Mouse (Mus musculus): ENCODE measurements at regions not wholly inside any gene's neighbourhood (a gene's known extent, or its start where the extent isn't known, plus 50 kb on each side); places are given as distances from the start of the nearest gene placed in this dataset.

GRCm38 (mm10) chr4:124395966-124396395 lies 214.6 kb downstream of the 3100002H09Rik start:
- no peak overlapping the region for H3K27ac ChIP-seq (replicated peaks; ENCODE audit: low read depth, low read length)
- 79% methylated on average over 7 of the region's 7 CpGs for WGBS
- no peak overlapping the region for H3K4me2 ChIP-seq (ENCODE audit: low read length)
- ATAC-seq (ENCODE audit: low FRiP score, low TSS enrichment) (no peak), DNase-seq (no peak)
- no peaks in the 10 kb centered on the region for H3K27me3 ChIP-seq (ENCODE audit: control insufficient read depth, insufficient read depth, low read length)
- no peaks in the 10 kb centered on the region for H3K36me3 ChIP-seq (ENCODE audit: control insufficient read depth, insufficient read depth, low read length)
- H3K4me3 ChIP-seq (replicated peaks; ENCODE audit: low read depth, low read length): no peak overlapping the region
- H3K4me1 ChIP-seq (ENCODE audit: control insufficient read depth, insufficient read depth, low read length): peaks cover 12% of the 10 kb centered on the region
- no peaks in the 10 kb centered on the region for H3K9me3 ChIP-seq (ENCODE audit: control insufficient read depth, low read length)
- H3K9ac ChIP-seq (replicated peaks; ENCODE audit: low read length): no peak overlapping the region

- Histone ChIP-seq H3K9ac (replicated peaks; ENCODE audit: low read length) (no peak overlapping the region), H3K36me3 (ENCODE audit: control insufficient read depth, insufficient read depth, low read length) (no peaks in the 10 kb centered on the region), H3K4me3 (replicated peaks; ENCODE audit: low read depth, low read length) (no peak overlapping the region), H3K4me1 (ENCODE audit: control insufficient read depth, insufficient read depth, low read length) (peaks cover 6% of the 10 kb centered on the region), H3K4me2 (ENCODE audit: low read length) (no peak overlapping the region), H3K27ac (replicated peaks; ENCODE audit: low read depth, low read length) (no peak overlapping the region), H3K9me3 (ENCODE audit: control insufficient read depth, low read length) (no peaks in the 10 kb centered on the region), H3K27me3 (ENCODE audit: control insufficient read depth, insufficient read depth, low read length) (no peaks in the 10 kb centered on the region)
- DNase-seq: no peak
- no peak for ATAC-seq (ENCODE audit: low FRiP score, low TSS enrichment)
- 70% methylated on average over 14 of the region's 14 CpGs for WGBS
These were observed 215.3 kb downstream of the 3100002H09Rik start for GRCm38 (mm10) chr4:124395069-124395965.

- Histone ChIP-seq H3K27ac (replicated peaks; ENCODE audit: low read depth, low read length) (no peak overlapping the region), H3K9me3 (ENCODE audit: control insufficient read depth, low read length) (no peaks in the 10 kb centered on the region), H3K27me3 (ENCODE audit: control insufficient read depth, insufficient read depth, low read length) (no peaks in the 10 kb centered on the region), H3K36me3 (ENCODE audit: control insufficient read depth, insufficient read depth, low read length) (no peaks in the 10 kb centered on the region), H3K4me1 (ENCODE audit: control insufficient read depth, insufficient read depth, low read length) (peaks cover 3% of the 10 kb centered on the region; the same call in 1 of the 2 replicates), H3K9ac (replicated peaks; ENCODE audit: low read length) (no peak overlapping the region), H3K4me2 (ENCODE audit: low read length) (no peak overlapping the region), H3K4me3 (replicated peaks; ENCODE audit: low read depth, low read length) (no peak overlapping the region)
- DNase-seq (no peak), ATAC-seq (ENCODE audit: low FRiP score, low TSS enrichment) (no peak)
- WGBS: 72% methylated on average over 10 of the region's 10 CpGs
These were observed 217.0 kb downstream of the 3100002H09Rik start for GRCm38 (mm10) chr4:124393595-124393994.

GRCm38 (mm10) chr4:124389067-124389466 lies 221.5 kb downstream of the 3100002H09Rik start:
- WGBS: 57% methylated on average over 10 of the region's 10 CpGs

GRCm38 (mm10) chr4:124385106-124386055 lies 225.2 kb downstream of the 3100002H09Rik start:
- no peak overlapping the region for H3K4me3 ChIP-seq (replicated peaks; ENCODE audit: low read depth, low read length)
- H3K9me3 ChIP-seq (ENCODE audit: control insufficient read depth, low read length): no peaks in the 10 kb centered on the region
- no peak overlapping the region for H3K4me2 ChIP-seq (ENCODE audit: low read length)
- 42% methylated on average over 11 of the region's 11 CpGs for WGBS
- no peak for ATAC-seq (ENCODE audit: low FRiP score, low TSS enrichment)
- no peak overlapping the region for H3K27ac ChIP-seq (replicated peaks; ENCODE audit: low read depth, low read length)
- no peak overlapping the region for H3K9ac ChIP-seq (replicated peaks; ENCODE audit: low read length)
- 0 out of 2 replicates have a peak, but pooled peaks cover 4% of the 10 kb centered on the region for H3K27me3 ChIP-seq (ENCODE audit: control insufficient read depth, insufficient read depth, low read length)
- no peaks in the 10 kb centered on the region for H3K36me3 ChIP-seq (ENCODE audit: control insufficient read depth, insufficient read depth, low read length)
- no peaks in the 10 kb centered on the region for H3K4me1 ChIP-seq (ENCODE audit: control insufficient read depth, insufficient read depth, low read length)
- no peak for DNase-seq

More at GRCm38 (mm10) chr4:124389067-124389466, 221.5 kb downstream of the 3100002H09Rik start:
- Histone ChIP-seq H3K36me3 (ENCODE audit: control insufficient read depth, insufficient read depth, low read length) (no peaks in the 10 kb centered on the region), H3K27me3 (ENCODE audit: control insufficient read depth, insufficient read depth, low read length) (0 out of 2 replicates have a peak, but pooled peaks cover 4% of the 10 kb centered on the region), H3K9ac (replicated peaks; ENCODE audit: low read length) (no peak overlapping the region), H3K27ac (replicated peaks; ENCODE audit: low read depth, low read length) (no peak overlapping the region), H3K4me1 (ENCODE audit: control insufficient read depth, insufficient read depth, low read length) (no peaks in the 10 kb centered on the region), H3K4me3 (replicated peaks; ENCODE audit: low read depth, low read length) (no peak overlapping the region), H3K9me3 (ENCODE audit: control insufficient read depth, low read length) (no peaks in the 10 kb centered on the region), H3K4me2 (ENCODE audit: low read length) (no peak overlapping the region)
- peak; percentile 58 for DNase-seq
- ATAC-seq (ENCODE audit: low FRiP score, low TSS enrichment): no peak

GRCm38 (mm10) chr4:124376504-124376903 lies 234.1 kb downstream of the 3100002H09Rik start:
- no peak overlapping the region for H3K27ac ChIP-seq (replicated peaks; ENCODE audit: low read depth, low read length)
- DNase-seq (no peak), ATAC-seq (ENCODE audit: low FRiP score, low TSS enrichment) (no peak)
- no peak overlapping the region for H3K9ac ChIP-seq (replicated peaks; ENCODE audit: low read length)
- no peaks in the 10 kb centered on the region; the same call in 1 of the 2 replicates for H3K27me3 ChIP-seq (ENCODE audit: control insufficient read depth, insufficient read depth, low read length)
- H3K36me3 ChIP-seq (ENCODE audit: control insufficient read depth, insufficient read depth, low read length): no peaks in the 10 kb centered on the region
- peaks cover 7% of the 10 kb centered on the region for H3K4me1 ChIP-seq (ENCODE audit: control insufficient read depth, insufficient read depth, low read length)
- 59% methylated on average over 5 of the region's 5 CpGs for WGBS
- H3K9me3 ChIP-seq (ENCODE audit: control insufficient read depth, low read length): no peaks in the 10 kb centered on the region
- H3K4me3 ChIP-seq (replicated peaks; ENCODE audit: low read depth, low read length): no peak overlapping the region
- H3K4me2 ChIP-seq (ENCODE audit: low read length): no peak overlapping the region

GRCm38 (mm10) chr4:124375581-124375980 lies 235.0 kb downstream of the 3100002H09Rik start:
- no peak; the same call in 1 of the 2 replicates for ATAC-seq (ENCODE audit: low FRiP score, low TSS enrichment)

GRCm38 (mm10) chr4:124368831-124369230 lies 241.8 kb downstream of the 3100002H09Rik start:
- no peak for DNase-seq
- H3K36me3 ChIP-seq (ENCODE audit: control insufficient read depth, insufficient read depth, low read length): no peaks in the 10 kb centered on the region
- no peak overlapping the region for H3K4me3 ChIP-seq (replicated peaks; ENCODE audit: low read depth, low read length)
- H3K27me3 ChIP-seq (ENCODE audit: control insufficient read depth, insufficient read depth, low read length): no peaks in the 10 kb centered on the region
- no peak overlapping the region for H3K9ac ChIP-seq (replicated peaks; ENCODE audit: low read length)
- H3K4me1 ChIP-seq (ENCODE audit: control insufficient read depth, insufficient read depth, low read length): no peaks in the 10 kb centered on the region
- H3K27ac ChIP-seq (replicated peaks; ENCODE audit: low read depth, low read length): no peak overlapping the region
- no peaks in the 10 kb centered on the region for H3K9me3 ChIP-seq (ENCODE audit: control insufficient read depth, low read length)
- no peak overlapping the region for H3K4me2 ChIP-seq (ENCODE audit: low read length)
- WGBS: 83% methylated on average over 3 of the region's 3 CpGs
- no peak for ATAC-seq (ENCODE audit: low FRiP score, low TSS enrichment)

More at GRCm38 (mm10) chr4:124375581-124375980, 235.0 kb downstream of the 3100002H09Rik start:
- Histone ChIP-seq H3K9me3 (ENCODE audit: control insufficient read depth, low read length) (no peaks in the 10 kb centered on the region), H3K27ac (replicated peaks; ENCODE audit: low read depth, low read length) (no peak overlapping the region), H3K4me3 (replicated peaks; ENCODE audit: low read depth, low read length) (no peak overlapping the region), H3K36me3 (ENCODE audit: control insufficient read depth, insufficient read depth, low read length) (no peaks in the 10 kb centered on the region), H3K9ac (replicated peaks; ENCODE audit: low read length) (no peak overlapping the region), H3K4me2 (ENCODE audit: low read length) (no peak overlapping the region), H3K27me3 (ENCODE audit: control insufficient read depth, insufficient read depth, low read length) (no peaks in the 10 kb centered on the region; the same call in 1 of the 2 replicates), H3K4me1 (ENCODE audit: control insufficient read depth, insufficient read depth, low read length) (peaks cover 7% of the 10 kb centered on the region)
- peak; percentile 60 for DNase-seq
- WGBS: 40% methylated on average over 6 of the region's 6 CpGs
